Mouse (Mus musculus) stomach, embryonic 14.5 days (tissue): ENCODE results near the gene Kirrel. TPM values are rescaled to one million over a fixed set of nuclear protein-coding genes. Genes with fewer than 3 reads are reported as not detected.
A peak's percentile ranks its signal among the peaks of the same experiment; 100 is the strongest.

Experiments used
- ATAC-seq: fragments of 200-750 bp; cut with Nextera tagmentation; 2 replicates; pipeline ENCODE4 v1.8.0; 2017; ENCODE audit warnings: low read depth, moderate TSS enrichment; ENCODE audit not compliant: insufficient number of reproducible peaks, insufficient read depth, low FRiP score
- H3K27ac ChIP-seq: fragments of 300-500 bp; sonication (generic); 2 replicates; pipeline ENCODE4 v1.5.1; 2014; ENCODE audit warnings: mild to moderate bottlenecking, low read length, moderate library complexity, mixed read lengths
- H3K27me3 ChIP-seq: fragments of 300-500 bp; sonication (generic); 2 replicates; pipeline ENCODE4 v1.6.1; 2014; ENCODE audit warnings: low read length, control low read depth, mixed read lengths; ENCODE audit not compliant: control insufficient read depth, insufficient read depth
- H3K36me3 ChIP-seq: fragments of 300-500 bp; sonication (generic); 2 replicates; pipeline ENCODE4 v1.6.1; 2014; ENCODE audit warnings: mild to moderate bottlenecking, control low read depth, low read length, moderate library complexity, mixed read lengths; ENCODE audit not compliant: control insufficient read depth, insufficient read depth
- H3K4me1 ChIP-seq: fragments of 300-500 bp; sonication (generic); 2 replicates; pipeline ENCODE4 v1.6.1; 2014; ENCODE audit warnings: low read length, control low read depth, mixed read lengths; ENCODE audit not compliant: control insufficient read depth, insufficient read depth
- H3K4me2 ChIP-seq: fragments of 300-500 bp; sonication (generic); replicated peaks from 2 replicates; pipeline ENCODE4 v1.6.1; 2014; ENCODE audit warnings: low read depth, low read length, control low read depth
- H3K4me3 ChIP-seq: fragments of 300-500 bp; sonication (generic); 2 replicates; pipeline ENCODE4 v1.5.1; 2014; ENCODE audit warnings: low read depth, low read length, control low read depth
- H3K9ac ChIP-seq: fragments of 300-500 bp; sonication (generic); replicated peaks from 2 replicates; pipeline ENCODE4 v1.6.1; 2014; ENCODE audit warnings: low read depth, mild to moderate bottlenecking, control low read depth, low read length, moderate library complexity, mixed read lengths
- H3K9me3 ChIP-seq: fragments of 300-500 bp; sonication (generic); 2 replicates; pipeline ENCODE4 v1.6.1; 2016; ENCODE audit warnings: low read depth, low read length, control low read depth; ENCODE audit not compliant: control insufficient read depth
- WGBS: fragments of 180-500 bp; shearing (Covaris S2); extraction: QIAGEN DNeasy Blood & Tissue Kit; methylation state at CpG from one replicate; pipeline ENCODE4 v1.1.7; 2014; 5-methylcytosine and 5-hydroxymethylcytosine counted together
- polyA plus RNA-seq: library from polyadenylated mRNA; unstranded; fragments of >200 nt; fragmentation: Nextera tagmentation; extraction: Ambion mirVana; gene quantifications from 2 replicates; pipeline ENCODE4 v1.2.1, GENCODE M21; 2014

The Kirrel gene
- polyA plus RNA-seq, 1 experiment from 2014 or later: 9.1 TPM

GRCm38 (mm10) chr3:87163116-87163515 lies 11.4 kb downstream of the Kirrel start:
- Histone ChIP-seq H3K36me3 (no peaks in the 10 kb centered on the region), H3K4me2 (no peak overlapping the region), H3K4me3 (no peak overlapping the region), H3K9me3 (no peaks in the 10 kb centered on the region), H3K4me1 (peaks cover 43% of the 10 kb centered on the region), H3K9ac (no peak overlapping the region), H3K27me3 (no peaks in the 10 kb centered on the region), H3K27ac (no peak overlapping the region)
- no peak for ATAC-seq
- 53% methylated on average over 4 of the region's 4 CpGs for whole genome bisulfite sequencing

GRCm38 (mm10) chr3:87162380-87162779 lies 12.2 kb downstream of the Kirrel start:
- no peak for ATAC-seq
- WGBS: 76% methylated on average over 5 of the region's 5 CpGs
- peaks cover 50% of the 10 kb centered on the region for H3K4me1 ChIP-seq

GRCm38 (mm10) chr3:87161601-87162000 lies 12.9 kb downstream of the Kirrel start:
- H3K4me2 ChIP-seq: no peak overlapping the region
- 80% methylated on average over 5 of the region's 5 CpGs for WGBS
- no peak overlapping the region for H3K4me3 ChIP-seq
- H3K4me1 ChIP-seq: peaks cover 55% of the 10 kb centered on the region
- no peak overlapping the region for H3K9ac ChIP-seq
- no peaks in the 10 kb centered on the region for H3K27me3 ChIP-seq
- H3K36me3 ChIP-seq: no peaks in the 10 kb centered on the region
- ATAC-seq: no peak
- H3K27ac ChIP-seq: no peak overlapping the region
- H3K9me3 ChIP-seq: no peaks in the 10 kb centered on the region

More at GRCm38 (mm10) chr3:87162380-87162779, 12.2 kb downstream of the Kirrel start:
- Histone ChIP-seq H3K4me3 (no peak overlapping the region), H3K27me3 (no peaks in the 10 kb centered on the region), H3K36me3 (no peaks in the 10 kb centered on the region), H3K9ac (no peak overlapping the region), H3K4me2 (no peak overlapping the region), H3K9me3 (no peaks in the 10 kb centered on the region), H3K27ac (no peak overlapping the region)

- no peaks in the 10 kb centered on the region for H3K9me3 ChIP-seq
- H3K27me3 ChIP-seq: no peaks in the 10 kb centered on the region
- no peak overlapping the region for H3K4me2 ChIP-seq
- 51% methylated on average over 6 of the region's 6 CpGs for WGBS
- ATAC-seq: no peak
- no peak overlapping the region for H3K4me3 ChIP-seq
- no peak overlapping the region for H3K9ac ChIP-seq
- no peak overlapping the region for H3K27ac ChIP-seq
- H3K36me3 ChIP-seq: no peaks in the 10 kb centered on the region
- peaks cover 50% of the 10 kb centered on the region for H3K4me1 ChIP-seq
These were observed 13.6 kb downstream of the Kirrel start for GRCm38 (mm10) chr3:87160819-87161509.

GRCm38 (mm10) chr3:87159190-87159589 lies 15.4 kb downstream of the Kirrel start:
- no peak for ATAC-seq
- Histone ChIP-seq H3K36me3 (no peaks in the 10 kb centered on the region), H3K27me3 (no peaks in the 10 kb centered on the region), H3K9ac (no peak overlapping the region), H3K27ac (peak overlapping the region; percentile 94; the same call in 1 of the 2 replicates), H3K4me3 (no peak overlapping the region), H3K4me2 (no peak overlapping the region), H3K4me1 (peaks cover 40% of the 10 kb centered on the region), H3K9me3 (no peaks in the 10 kb centered on the region)
- 72% methylated on average over 7 of the region's 7 CpGs for WGBS

GRCm38 (mm10) chr3:87157767-87158291 lies 16.7 kb downstream of the Kirrel start:
- WGBS: 9% methylated on average over 12 of the region's 12 CpGs
- H3K4me1 ChIP-seq: peaks cover 41% of the 10 kb centered on the region
- 0 out of 2 replicates have a peak overlapping the region, but pooled peaks have one; percentile 15 for H3K9ac ChIP-seq
- ATAC-seq: no peak
- no peaks in the 10 kb centered on the region for H3K9me3 ChIP-seq
- no peaks in the 10 kb centered on the region for H3K27me3 ChIP-seq
- peak overlapping the region; percentile 21 for H3K4me2 ChIP-seq
- H3K4me3 ChIP-seq: no peak overlapping the region
- no peaks in the 10 kb centered on the region for H3K36me3 ChIP-seq
- H3K27ac ChIP-seq: peak overlapping the region; percentile 94

- no peaks in the 10 kb centered on the region for H3K9me3 ChIP-seq
- H3K27ac ChIP-seq: peak overlapping the region; percentile 94
- no peak overlapping the region for H3K9ac ChIP-seq
- WGBS: 52% methylated on average over 6 of the region's 6 CpGs
- H3K4me2 ChIP-seq: no peak overlapping the region
- no peak for ATAC-seq
- H3K36me3 ChIP-seq: no peaks in the 10 kb centered on the region
- no peak overlapping the region for H3K4me3 ChIP-seq
- H3K27me3 ChIP-seq: no peaks in the 10 kb centered on the region
- peaks cover 43% of the 10 kb centered on the region for H3K4me1 ChIP-seq
These were observed 17.2 kb downstream of the Kirrel start for GRCm38 (mm10) chr3:87157297-87157696.

GRCm38 (mm10) chr3:87154398-87155287 lies 19.9 kb downstream of the Kirrel start:
- no peak overlapping the region for H3K4me3 ChIP-seq
- H3K4me1 ChIP-seq: peaks cover 68% of the 10 kb centered on the region
- H3K9ac ChIP-seq: no peak overlapping the region
- peak overlapping the region; percentile 52 for H3K27ac ChIP-seq
- no peak for ATAC-seq
- H3K36me3 ChIP-seq: no peaks in the 10 kb centered on the region
- no peaks in the 10 kb centered on the region for H3K9me3 ChIP-seq
- H3K27me3 ChIP-seq: no peaks in the 10 kb centered on the region
- no peak overlapping the region for H3K4me2 ChIP-seq
- WGBS: 52% methylated on average over 15 of the region's 15 CpGs
